9 mouse cellular contexts compared by ENCODE assay signal in the genomic region with DNA sequence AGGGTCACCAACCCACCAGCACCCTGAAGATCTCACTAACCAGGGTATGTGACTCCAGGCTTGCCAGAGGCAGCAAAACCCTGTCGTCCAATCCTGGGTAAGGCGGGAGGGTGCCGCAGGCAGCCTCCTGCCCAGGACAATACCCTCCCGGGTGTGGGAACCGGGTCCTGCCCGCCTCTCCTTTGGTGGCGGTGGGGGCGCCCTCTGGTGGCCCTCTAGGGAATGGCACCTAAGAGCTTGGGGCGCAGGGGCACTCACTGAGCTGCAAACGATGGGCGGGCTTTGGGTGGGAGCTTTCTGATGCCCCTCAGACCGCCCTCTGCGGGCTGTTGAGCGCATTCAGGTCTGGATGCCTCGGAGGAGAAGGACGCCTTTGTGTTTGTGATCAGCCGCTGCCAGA. TPM values are rescaled to one million over a fixed set of nuclear protein-coding genes. Genes with fewer than 3 reads are reported as not detected.
DNase-seq lines count a peak whose midpoint lies in the region; ATAC-seq and TF ChIP-seq lines count a peak whose summit lies in the region.
"Had no signal": no experiment of that assay in that cellular context is flagged by ENCODE, and none has a peak within 500 bp of the region (broad histone marks: within the 10 kb centered on the region; RNA-seq: fewer than 3 reads in every experiment).

No protein-coding gene starts in this region.

- H3K4me1 ChIP-seq in heart, embryonic 16.5 days (ENCODE audit: control insufficient read depth, insufficient read depth, low read length), result peaks cover 16% of the 10 kb centered on the region
- H3K4me1 ChIP-seq in liver, postnatal 0 days (ENCODE audit: insufficient read depth), result peaks cover 28% of the 10 kb centered on the region
- H3K4me1 ChIP-seq in neural tube, embryonic 14.5 days (ENCODE audit: control insufficient read depth, insufficient read depth, low read length), result peaks cover 18% of the 10 kb centered on the region

- no peaks in the 10 kb centered on the region for H3K9me3 ChIP-seq in heart, embryonic 16.5 days (replicated peaks; ENCODE audit: control insufficient read depth, low read length)
- H3K9me3 ChIP-seq in liver, postnatal 0 days (ENCODE audit: low read length), result no peaks in the 10 kb centered on the region
- H3K9me3 ChIP-seq in neural tube, embryonic 14.5 days (ENCODE audit: control insufficient read depth, low read length), result no peaks in the 10 kb centered on the region

- no peak for TF ChIP-seq EP300 in liver, postnatal 0 days (IDR thresholded peaks at IDR 0.05; ENCODE audit: low read depth)

- H3K27me3 ChIP-seq in heart, embryonic 16.5 days (ENCODE audit: control insufficient read depth, insufficient read depth, low read length), result peaks cover 50% of the 10 kb centered on the region
- H3K27me3 ChIP-seq in liver, postnatal 0 days (ENCODE audit: insufficient read depth, low read length), result peaks cover 63% of the 10 kb centered on the region
- H3K27me3 ChIP-seq in neural tube, embryonic 14.5 days (ENCODE audit: control insufficient read depth, insufficient read depth, low read length), result no peaks in the 10 kb centered on the region; the same call in 1 of the 2 replicates

- 1% methylated on average over 17 of the region's 17 CpGs for WGBS in heart, embryonic 16.5 days
- WGBS in liver, postnatal 0 days (ENCODE audit: insufficient replicate concordance), result 4% methylated on average over 17 of the region's 17 CpGs
- under 1% methylated on average over 17 of the region's 17 CpGs for WGBS in neural tube, embryonic 14.5 days

- H3K27ac ChIP-seq in heart, embryonic 16.5 days (ENCODE audit: low read length), result no peak overlapping the region
- no peak overlapping the region for H3K27ac ChIP-seq in liver, postnatal 0 days (ENCODE audit: low read depth)
- peak overlapping the region; percentile 45 for H3K27ac ChIP-seq in neural tube, embryonic 14.5 days (ENCODE audit: low read depth, low read length)
- H3K27ac ChIP-seq: macrophage had no signal

- peak overlapping the region; percentile 76 for H3K4me3 ChIP-seq in heart, embryonic 16.5 days (ENCODE audit: low read length)
- H3K4me3 ChIP-seq in liver, postnatal 0 days (ENCODE audit: low read depth, low read length), result no peak overlapping the region; the same call in 1 of the 2 replicates
- H3K4me3 ChIP-seq in neural tube, embryonic 14.5 days (ENCODE audit: low read depth, low read length), result peak overlapping the region; percentile 79

- TF ChIP-seq CTCF in liver, postnatal 0 days (IDR thresholded peaks at IDR 0.05; ENCODE audit: low read depth), result peak; percentile 95

- peak; percentile 11; the same call in 1 of the 2 replicates for ATAC-seq in heart, embryonic 16.5 days (replicated peaks; ENCODE audit: extremely low read depth, insufficient read depth, low FRiP score)
- ATAC-seq in liver, postnatal 0 days, result peak; percentile 40
- peak; percentile 72 for ATAC-seq in neural tube, embryonic 14.5 days (ENCODE audit: low read depth)

- peak overlapping the region; percentile 100 for H3K4me2 ChIP-seq in heart, embryonic 16.5 days (ENCODE audit: low read depth, low read length)
- peak overlapping the region; percentile 98 for H3K4me2 ChIP-seq in liver, postnatal 0 days (ENCODE audit: low read depth, low read length)
- H3K4me2 ChIP-seq in neural tube, embryonic 14.5 days (ENCODE audit: low read depth, low read length), result peak overlapping the region; percentile 100

- H3K36me3 ChIP-seq in heart, embryonic 16.5 days (ENCODE audit: control insufficient read depth, insufficient read depth), result no peaks in the 10 kb centered on the region
- no peaks in the 10 kb centered on the region for H3K36me3 ChIP-seq in liver, postnatal 0 days (replicated peaks; ENCODE audit: insufficient read depth, low read length)
- H3K36me3 ChIP-seq in neural tube, embryonic 14.5 days (ENCODE audit: control insufficient read depth, insufficient read depth, low read length), result no peaks in the 10 kb centered on the region

- DNase-seq in ES-CJ7 (ENCODE audit: low read depth, low spot score), result peak; percentile 88
- DNase-seq in c-Kit-negative CD71-positive TER-119-positive erythroid progenitor cells, embryonic 14.5 days (ENCODE audit: low read depth, low spot score), result peak; percentile 27
- DNase-seq in fibroblast of lung, adult 2 months (ENCODE audit: low read depth), result peak; percentile 6
- DNase-seq in kidney, postnatal 25 days, result peak; percentile 82 to 84
- peak; percentile 87 for DNase-seq in liver, postnatal 0 days
- peak; percentile 77 for DNase-seq in testis, postnatal 14 days (ENCODE audit: low spot score)

- no peak overlapping the region for H3K9ac ChIP-seq in heart, embryonic 16.5 days (ENCODE audit: low read length)
- no peak overlapping the region for H3K9ac ChIP-seq in liver, postnatal 0 days (replicated peaks)
- H3K9ac ChIP-seq in neural tube, embryonic 14.5 days (replicated peaks; ENCODE audit: low read depth, low read length), result peak overlapping the region; percentile 41; the same call in 1 of the 2 replicates

RNA-seq across cellular contexts. Expression of a gene that starts 2.0 kb away (rescaled TPM):
- polyA plus RNA-seq in heart, embryonic 16.5 days (2015; fragmentation: Nextera tagmentation; extraction: Ambion mirVana), result 1.3 and 1.5 TPM in 2 replicates
- polyA plus RNA-seq in liver, postnatal 0 days (2015; fragmentation: Nextera tagmentation; extraction: Ambion mirVana), result 0.07 and 0.11 TPM in 2 replicates
- polyA plus RNA-seq in neural tube, embryonic 14.5 days (2014; fragmentation: Nextera tagmentation; extraction: Ambion mirVana), result 7.5 and 7.7 TPM in 2 replicates
- polyA plus RNA-seq: macrophage had no signal

Comparison
In these comparisons a context has a peak if more than half of its experiments do, and no peak if none do; other contexts are left out.
1. DNase-seq: peak in every context shown above with its lines; median percentile 88 in ES-CJ7; 87 in liver, postnatal 0 days; 83 in kidney, postnatal 25 days; 77 in testis, postnatal 14 days; 27 in c-Kit-negative CD71-positive TER-119-positive erythroid progenitor cells, embryonic 14.5 days; 6 in fibroblast of lung, adult 2 months.
2. ATAC-seq: peak in every context shown above with its lines; median percentile 72 in neural tube, embryonic 14.5 days; 40 in liver, postnatal 0 days; 11 in heart, embryonic 16.5 days.